Mouse (Mus musculus) stomach, embryonic 16.5 days (tissue): ENCODE results near the gene Atxn2. TPM values are rescaled to one million over a fixed set of nuclear protein-coding genes. Genes with fewer than 3 reads are reported as not detected.

Experiments used
- ATAC-seq: fragments of 200-750 bp; cut with Nextera tagmentation; 2 replicates; pipeline ENCODE4 v1.8.0; 2017; ENCODE audit warnings: moderate number of reproducible peaks, moderate TSS enrichment; ENCODE audit not compliant: insufficient read depth, low FRiP score
- H3K27ac ChIP-seq: fragments of 300-500 bp; sonication (generic); 2 replicates; pipeline ENCODE4 v1.5.1; 2014; ENCODE audit warnings: low read length
- H3K27me3 ChIP-seq: fragments of 300-500 bp; sonication (generic); 2 replicates; pipeline ENCODE4 v1.6.1; 2014; ENCODE audit warnings: low read length, control low read depth, mixed read lengths; ENCODE audit not compliant: control insufficient read depth, insufficient read depth
- H3K36me3 ChIP-seq: fragments of 300-500 bp; sonication (generic); 2 replicates; pipeline ENCODE4 v1.6.1; 2014; ENCODE audit warnings: low read length; ENCODE audit not compliant: control insufficient read depth, insufficient read depth
- H3K4me1 ChIP-seq: fragments of 300-500 bp; sonication (generic); 2 replicates; pipeline ENCODE4 v1.6.1; 2014; ENCODE audit warnings: low read length, control low read depth, mixed read lengths; ENCODE audit not compliant: control insufficient read depth, insufficient read depth
- H3K4me2 ChIP-seq: fragments of 300-500 bp; sonication (generic); 2 replicates; pipeline ENCODE4 v1.6.1; 2014; ENCODE audit warnings: low read depth, low read length, mixed read lengths
- H3K4me3 ChIP-seq: fragments of 300-500 bp; sonication (generic); replicated peaks from 2 replicates; pipeline ENCODE4 v1.5.1; 2014; ENCODE audit warnings: mild to moderate bottlenecking, low read length
- H3K9ac ChIP-seq: fragments of 300-500 bp; sonication (generic); 2 replicates; pipeline ENCODE4 v1.6.1; 2014; ENCODE audit warnings: low read length
- H3K9me3 ChIP-seq: fragments of 300-500 bp; sonication (generic); replicated peaks from 2 replicates; pipeline ENCODE4 v1.6.1; 2016; ENCODE audit warnings: low read length, control low read depth; ENCODE audit not compliant: control insufficient read depth
- WGBS: fragments of 180-500 bp; shearing (Covaris S2); extraction: QIAGEN DNeasy Blood & Tissue Kit; methylation state at CpG from one replicate; pipeline ENCODE4 v1.1.7; 2014; 5-methylcytosine and 5-hydroxymethylcytosine counted together
- polyA plus RNA-seq: library from polyadenylated mRNA; unstranded; fragments of >200 nt; fragmentation: Nextera tagmentation; extraction: Ambion mirVana; gene quantifications from 2 replicates; pipeline ENCODE4 v1.2.1, GENCODE M21; 2015

The Atxn2 gene
- polyA plus RNA-seq, 1 experiment from 2014 or later, result 36.6 TPM

- no peak overlapping the region for H3K9ac ChIP-seq
- 53% methylated on average over 2 of the region's 2 CpGs for WGBS
- no peak overlapping the region for H3K4me2 ChIP-seq
- H3K4me1 ChIP-seq, result peaks cover 5% of the 10 kb centered on the region
- no peaks in the 10 kb centered on the region for H3K27me3 ChIP-seq
- peaks cover 14% of the 10 kb centered on the region for H3K36me3 ChIP-seq
- no peaks in the 10 kb centered on the region for H3K9me3 ChIP-seq
- no peak overlapping the region for H3K27ac ChIP-seq
- H3K4me3 ChIP-seq, result no peak overlapping the region
- no peak for ATAC-seq
Measured at GRCm38 (mm10) chr5:121820161-121820560, 109.0 kb downstream of the Atxn2 start.

- Histone ChIP-seq H3K9me3 (no peaks in the 10 kb centered on the region), H3K27me3 (no peaks in the 10 kb centered on the region), H3K4me1 (peaks cover 5% of the 10 kb centered on the region), H3K9ac (no peak overlapping the region), H3K4me3 (no peak overlapping the region), H3K4me2 (no peak overlapping the region), H3K36me3 (peaks cover 14% of the 10 kb centered on the region), H3K27ac (no peak overlapping the region)
- WGBS, result 71% methylated on average over 3 of the region's 3 CpGs
- ATAC-seq, result no peak
Measured at GRCm38 (mm10) chr5:121820657-121821056, 109.5 kb downstream of the Atxn2 start.

- Histone ChIP-seq H3K9me3 (no peaks in the 10 kb centered on the region), H3K4me2 (no peak overlapping the region), H3K27ac (no peak overlapping the region), H3K4me1 (peaks cover 5% of the 10 kb centered on the region), H3K9ac (no peak overlapping the region), H3K4me3 (no peak overlapping the region), H3K36me3 (peaks cover 14% of the 10 kb centered on the region), H3K27me3 (no peaks in the 10 kb centered on the region)
- no peak for ATAC-seq
- 80% methylated on average over 5 of the region's 5 CpGs for WGBS
Measured at GRCm38 (mm10) chr5:121821116-121821515, 110.0 kb downstream of the Atxn2 start.

- peaks cover 12% of the 10 kb centered on the region for H3K36me3 ChIP-seq
- WGBS, result 69% methylated on average over 5 of the region's 5 CpGs
- no peaks in the 10 kb centered on the region for H3K9me3 ChIP-seq
- H3K27me3 ChIP-seq, result no peaks in the 10 kb centered on the region
- H3K9ac ChIP-seq, result no peak overlapping the region
- ATAC-seq, result no peak
- H3K27ac ChIP-seq, result no peak overlapping the region
- H3K4me2 ChIP-seq, result no peak overlapping the region
- no peak overlapping the region for H3K4me3 ChIP-seq
- peaks cover 5% of the 10 kb centered on the region for H3K4me1 ChIP-seq
Measured at GRCm38 (mm10) chr5:121821552-121821951, 110.4 kb downstream of the Atxn2 start.

- no peaks in the 10 kb centered on the region for H3K9me3 ChIP-seq
- peaks cover 5% of the 10 kb centered on the region for H3K4me1 ChIP-seq
- no peak overlapping the region for H3K4me2 ChIP-seq
- WGBS, result 71% methylated on average over 7 of the region's 7 CpGs
- no peak overlapping the region for H3K4me3 ChIP-seq
- no peaks in the 10 kb centered on the region for H3K27me3 ChIP-seq
- no peak for ATAC-seq
- no peak overlapping the region for H3K27ac ChIP-seq
- peaks cover 3% of the 10 kb centered on the region; the same call in 1 of the 2 replicates for H3K36me3 ChIP-seq
- H3K9ac ChIP-seq, result no peak overlapping the region
Measured at GRCm38 (mm10) chr5:121822786-121823505, 111.8 kb downstream of the Atxn2 start.

- H3K9ac ChIP-seq, result 0 out of 2 replicates have a peak overlapping the region, but pooled peaks have one; percentile 21
- H3K9me3 ChIP-seq, result no peaks in the 10 kb centered on the region
- ATAC-seq, result 0 out of 2 replicates have a peak, but pooled peaks have one; percentile 3
- H3K4me1 ChIP-seq, result peaks cover 9% of the 10 kb centered on the region
- H3K4me3 ChIP-seq, result no peak overlapping the region
- H3K36me3 ChIP-seq, result no peaks in the 10 kb centered on the region
- no peak overlapping the region for H3K27ac ChIP-seq
- H3K27me3 ChIP-seq, result no peaks in the 10 kb centered on the region
- 88% methylated on average over 1 of the region's 1 CpGs for WGBS
- no peak overlapping the region; the same call in 1 of the 2 replicates for H3K4me2 ChIP-seq
Measured at GRCm38 (mm10) chr5:121823668-121824067, 112.5 kb downstream of the Atxn2 start.

GRCm38 (mm10) chr5:121824121-121824520, 113.0 kb downstream of the Atxn2 start:
- H3K9ac ChIP-seq, result no peak overlapping the region
- WGBS, result 74% methylated on average over 4 of the region's 4 CpGs

GRCm38 (mm10) chr5:121825606-121826005, 114.5 kb downstream of the Atxn2 start:
- no peaks in the 10 kb centered on the region for H3K27me3 ChIP-seq
- H3K9me3 ChIP-seq, result no peaks in the 10 kb centered on the region
- H3K36me3 ChIP-seq, result no peaks in the 10 kb centered on the region
- H3K4me1 ChIP-seq, result peaks cover 10% of the 10 kb centered on the region
- H3K27ac ChIP-seq, result peak overlapping the region; percentile 33; the same call in 1 of the 2 replicates
- no peak for ATAC-seq
- no peak overlapping the region for H3K4me3 ChIP-seq
- WGBS, result 91% methylated on average over 3 of the region's 3 CpGs
- H3K4me2 ChIP-seq, result no peak overlapping the region
- H3K9ac ChIP-seq, result no peak overlapping the region

More at GRCm38 (mm10) chr5:121824121-121824520, 113.0 kb downstream of the Atxn2 start:
- no peaks in the 10 kb centered on the region for H3K36me3 ChIP-seq
- no peak overlapping the region; the same call in 1 of the 2 replicates for H3K4me2 ChIP-seq
- no peak overlapping the region for H3K4me3 ChIP-seq
- H3K9me3 ChIP-seq, result no peaks in the 10 kb centered on the region
- H3K27ac ChIP-seq, result peak overlapping the region; percentile 57
- no peaks in the 10 kb centered on the region for H3K27me3 ChIP-seq
- peak; percentile 35; the same call in 1 of the 2 replicates for ATAC-seq
- H3K4me1 ChIP-seq, result peaks cover 13% of the 10 kb centered on the region

- H3K4me2 ChIP-seq, result no peak overlapping the region
- H3K9me3 ChIP-seq, result no peaks in the 10 kb centered on the region
- no peak overlapping the region for H3K4me3 ChIP-seq
- ATAC-seq, result no peak
- no peak overlapping the region for H3K27ac ChIP-seq
- peaks cover 15% of the 10 kb centered on the region for H3K4me1 ChIP-seq
- H3K36me3 ChIP-seq, result no peaks in the 10 kb centered on the region
- 86% methylated on average over 4 of the region's 4 CpGs for WGBS
- H3K9ac ChIP-seq, result no peak overlapping the region
- H3K27me3 ChIP-seq, result no peaks in the 10 kb centered on the region
Measured at GRCm38 (mm10) chr5:121827876-121828275, 116.7 kb downstream of the Atxn2 start.
